Mouse (Mus musculus) liver, embryonic 14.5 days (tissue): ENCODE results near the gene Col18a1.

Experiments used
- CTCF ChIP-seq: IDR thresholded peaks from 2 replicates; pipeline ENCODE4 v1.5.1; 2016; ENCODE audit warnings: antibody characterized with exemption, low read depth, control low read depth
- EP300 ChIP-seq: IDR thresholded peaks from 2 replicates; pipeline ENCODE4 v1.6.1; 2016; ENCODE audit warnings: antibody characterized with exemption, low read depth

DNA sequence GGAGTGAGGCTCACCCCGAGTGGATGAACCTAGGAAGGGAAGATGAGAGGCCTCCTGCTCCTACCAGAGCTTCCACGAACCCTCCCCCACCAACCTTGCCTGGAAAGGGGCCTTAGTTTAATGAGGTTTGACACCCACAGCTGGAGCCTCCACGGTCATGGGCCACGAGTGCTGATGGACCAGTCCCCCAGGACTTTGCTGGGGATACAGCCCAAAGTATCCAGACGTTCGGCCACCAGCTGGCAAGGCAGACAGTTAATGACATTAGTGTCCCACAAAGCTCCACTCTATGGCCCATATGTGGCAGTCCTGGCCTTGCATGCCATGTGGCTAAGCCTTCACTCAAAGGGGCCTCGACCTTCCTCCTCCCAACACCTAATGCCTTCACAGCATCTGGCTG lies 55.5 kb downstream of the Col18a1 start:
- TF ChIP-seq CTCF (no peak), EP300 (no peak)
